Mouse (Mus musculus) liver, embryonic 16.5 days (tissue): ENCODE results near the gene 4933407L21Rik. TPM values are rescaled to one million over a fixed set of nuclear protein-coding genes. Genes with fewer than 3 reads are reported as not detected.

ENCODE experiments used
- ATAC-seq: fragments of 200-750 bp; cut with Nextera tagmentation; 2 replicates; pipeline ENCODE4 v1.8.0; 2017; ENCODE audit warnings: low read depth, mild to moderate bottlenecking, moderate number of reproducible peaks, moderate library complexity
- H3K27ac ChIP-seq: fragments of 300-500 bp; sonication (generic); 2 replicates; pipeline ENCODE4 v1.5.1; 2014; ENCODE audit warnings: mild to moderate bottlenecking, low read length
- H3K27me3 ChIP-seq: fragments of 300-500 bp; sonication (generic); 2 replicates; pipeline ENCODE4 v1.6.1; 2014; ENCODE audit warnings: low read depth, low read length, mixed read lengths; ENCODE audit not compliant: control insufficient read depth, insufficient read depth
- H3K36me3 ChIP-seq: fragments of 300-500 bp; sonication (generic); 2 replicates; pipeline ENCODE4 v1.6.1; 2014; ENCODE audit warnings: mild to moderate bottlenecking; ENCODE audit not compliant: control insufficient read depth, insufficient read depth
- H3K4me1 ChIP-seq: fragments of 300-500 bp; sonication (generic); 2 replicates; pipeline ENCODE4 v1.6.1; 2014; ENCODE audit warnings: low read depth, low read length, mixed read lengths; ENCODE audit not compliant: control insufficient read depth
- H3K4me2 ChIP-seq: fragments of 300-500 bp; sonication (generic); 2 replicates; pipeline ENCODE4 v1.6.1; 2014; ENCODE audit warnings: low read depth, low read length, mixed read lengths
- H3K4me3 ChIP-seq: fragments of 300-500 bp; sonication (generic); 2 replicates; pipeline ENCODE4 v1.5.1; 2014; ENCODE audit warnings: low read depth, mild to moderate bottlenecking, low read length
- H3K9ac ChIP-seq: fragments of 300-500 bp; sonication (generic); 2 replicates; pipeline ENCODE4 v1.6.1; 2014; ENCODE audit warnings: low read depth, low read length
- H3K9me3 ChIP-seq: fragments of 300-500 bp; sonication (generic); replicated peaks from 2 replicates; pipeline ENCODE4 v1.6.1; 2016; ENCODE audit warnings: low read length; ENCODE audit not compliant: control insufficient read depth
- WGBS: fragments of 180-500 bp; shearing (Covaris S2); extraction: QIAGEN DNeasy Blood & Tissue Kit; methylation state at CpG from one replicate; pipeline ENCODE4 v1.1.7; 2014; ENCODE audit not compliant: insufficient replicate concordance; 5-methylcytosine and 5-hydroxymethylcytosine counted together
- polyA plus RNA-seq: library from polyadenylated mRNA; unstranded; fragments of >200 nt; fragmentation: Nextera tagmentation; extraction: Ambion mirVana; gene quantifications from 2 replicates; pipeline ENCODE4 v1.2.1, GENCODE M21; 2015

The 4933407L21Rik gene
- polyA plus RNA-seq, 1 experiment from 2014 or later, result not detected

GRCm38 (mm10) chr1:85965856-85966255 lies 37.6 kb downstream of the 4933407L21Rik start:
- Histone ChIP-seq H3K36me3 (no peaks in the 10 kb centered on the region), H3K9me3 (no peaks in the 10 kb centered on the region), H3K4me2 (no peak overlapping the region), H3K27me3 (no peaks in the 10 kb centered on the region), H3K4me1 (peaks cover under 1% of the 10 kb centered on the region), H3K9ac (no peak overlapping the region), H3K4me3 (no peak overlapping the region), H3K27ac (no peak overlapping the region)
- WGBS, result 63% methylated on average over 3 of the region's 3 CpGs
- ATAC-seq, result no peak

GRCm38 (mm10) chr1:85969081-85969480 lies 40.8 kb downstream of the 4933407L21Rik start:
- no peak for ATAC-seq
- Histone ChIP-seq H3K9me3 (no peaks in the 10 kb centered on the region), H3K4me3 (no peak overlapping the region), H3K9ac (no peak overlapping the region), H3K27me3 (no peaks in the 10 kb centered on the region), H3K36me3 (no peaks in the 10 kb centered on the region), H3K4me1 (no peaks in the 10 kb centered on the region), H3K4me2 (no peak overlapping the region), H3K27ac (no peak overlapping the region)
- 48% methylated on average over 1 of the region's 1 CpGs for WGBS

GRCm38 (mm10) chr1:85969519-85969918 lies 41.2 kb downstream of the 4933407L21Rik start:
- H3K9me3 ChIP-seq, result no peaks in the 10 kb centered on the region
- H3K4me2 ChIP-seq, result no peak overlapping the region
- H3K36me3 ChIP-seq, result no peaks in the 10 kb centered on the region
- H3K27ac ChIP-seq, result no peak overlapping the region
- no peaks in the 10 kb centered on the region for H3K27me3 ChIP-seq
- no peak overlapping the region for H3K9ac ChIP-seq
- ATAC-seq, result no peak
- 56% methylated on average over 1 of the region's 1 CpGs for WGBS
- H3K4me3 ChIP-seq, result no peak overlapping the region
- no peaks in the 10 kb centered on the region for H3K4me1 ChIP-seq

GRCm38 (mm10) chr1:85971070-85971469 lies 42.8 kb downstream of the 4933407L21Rik start:
- Histone ChIP-seq H3K4me1 (no peaks in the 10 kb centered on the region), H3K4me3 (no peak overlapping the region), H3K9me3 (no peaks in the 10 kb centered on the region), H3K27ac (no peak overlapping the region), H3K36me3 (no peaks in the 10 kb centered on the region), H3K4me2 (no peak overlapping the region), H3K27me3 (no peaks in the 10 kb centered on the region), H3K9ac (no peak overlapping the region)
- WGBS, result 57% methylated on average over 3 of the region's 3 CpGs
- no peak for ATAC-seq

- WGBS, result 42% methylated on average over 3 of the region's 3 CpGs
- H3K27me3 ChIP-seq, result no peaks in the 10 kb centered on the region
- ATAC-seq, result no peak
- no peak overlapping the region for H3K4me2 ChIP-seq
- no peak overlapping the region for H3K4me3 ChIP-seq
- no peaks in the 10 kb centered on the region for H3K4me1 ChIP-seq
- no peak overlapping the region for H3K9ac ChIP-seq
- H3K36me3 ChIP-seq, result no peaks in the 10 kb centered on the region
- H3K27ac ChIP-seq, result no peak overlapping the region
- H3K9me3 ChIP-seq, result no peaks in the 10 kb centered on the region
Observed at GRCm38 (mm10) chr1:85972341-85972740, 44.1 kb downstream of the 4933407L21Rik start.

- no peaks in the 10 kb centered on the region for H3K27me3 ChIP-seq
- H3K36me3 ChIP-seq, result no peaks in the 10 kb centered on the region
- no peaks in the 10 kb centered on the region for H3K9me3 ChIP-seq
- no peak overlapping the region for H3K27ac ChIP-seq
- H3K4me1 ChIP-seq, result no peaks in the 10 kb centered on the region
- no peak overlapping the region for H3K4me2 ChIP-seq
- H3K9ac ChIP-seq, result no peak overlapping the region
- H3K4me3 ChIP-seq, result no peak overlapping the region
- no peak for ATAC-seq
- 50% methylated on average over 2 of the region's 2 CpGs for WGBS
Observed at GRCm38 (mm10) chr1:85973468-85973877, 45.2 kb downstream of the 4933407L21Rik start.

- Histone ChIP-seq H3K27me3 (no peaks in the 10 kb centered on the region), H3K4me3 (no peak overlapping the region), H3K36me3 (no peaks in the 10 kb centered on the region), H3K4me2 (no peak overlapping the region), H3K4me1 (peaks cover 3% of the 10 kb centered on the region; the same call in 1 of the 2 replicates), H3K9me3 (no peaks in the 10 kb centered on the region), H3K9ac (no peak overlapping the region), H3K27ac (no peak overlapping the region)
- WGBS, result 17% methylated on average over 3 of the region's 3 CpGs
- ATAC-seq, result no peak
Observed at GRCm38 (mm10) chr1:85977709-85978108, 49.4 kb downstream of the 4933407L21Rik start.

- WGBS, result 28% methylated on average over 7 of the region's 7 CpGs
- no peak overlapping the region for H3K9ac ChIP-seq
- H3K4me3 ChIP-seq, result no peak overlapping the region
Observed at GRCm38 (mm10) chr1:85981738-85982357, 53.6 kb downstream of the 4933407L21Rik start.

GRCm38 (mm10) chr1:85985784-85986183 lies 57.5 kb downstream of the 4933407L21Rik start:
- Histone ChIP-seq H3K27me3 (no peaks in the 10 kb centered on the region), H3K9me3 (no peaks in the 10 kb centered on the region), H3K4me1 (peaks cover 3% of the 10 kb centered on the region; the same call in 1 of the 2 replicates), H3K36me3 (no peaks in the 10 kb centered on the region), H3K9ac (no peak overlapping the region), H3K27ac (no peak overlapping the region), H3K4me3 (no peak overlapping the region), H3K4me2 (no peak overlapping the region)
- ATAC-seq, result no peak
- 54% methylated on average over 3 of the region's 3 CpGs for WGBS

More at GRCm38 (mm10) chr1:85981738-85982357, 53.6 kb downstream of the 4933407L21Rik start:
- no peak; the same call in 1 of the 2 replicates for ATAC-seq
- Histone ChIP-seq H3K27ac (no peak overlapping the region), H3K4me1 (peaks cover 3% of the 10 kb centered on the region; the same call in 1 of the 2 replicates), H3K27me3 (no peaks in the 10 kb centered on the region), H3K36me3 (no peaks in the 10 kb centered on the region), H3K9me3 (no peaks in the 10 kb centered on the region), H3K4me2 (no peak overlapping the region)
